Mouse (Mus musculus): ENCODE results near the gene Cdc42ep5.

Gene Cdc42ep5

GRCm38 (mm10) chr7:4124856-4125255 lies 39.8 kb downstream of the Cdc42ep5 start:
- DNase-seq = no peak

- peak; percentile 73 for DNase-seq
Observed at GRCm38 (mm10) chr7:4124315-4124759, 40.3 kb downstream of the Cdc42ep5 start.

- DNase-seq = peak; percentile 73
Observed at GRCm38 (mm10) chr7:4123732-4124131, 40.9 kb downstream of the Cdc42ep5 start.

- no peak for DNase-seq
Observed at GRCm38 (mm10) chr7:4122783-4123182, 41.9 kb downstream of the Cdc42ep5 start.

- DNase-seq = no peak
Observed at GRCm38 (mm10) chr7:4122076-4122768, 42.4 kb downstream of the Cdc42ep5 start.

GRCm38 (mm10) chr7:4119976-4120921 lies 44.4 kb downstream of the Cdc42ep5 start:
- DNase-seq = peak; percentile 59

GRCm38 (mm10) chr7:4119344-4119902 lies 45.2 kb downstream of the Cdc42ep5 start, which contains the start of gene Ttyh1:
TSS of gene Ttyh1 (plus strand) at chr7:4119408.
- DNase-seq = peak; percentile 78

GRCm38 (mm10) chr7:4117050-4117814 lies 47.4 kb downstream of the Cdc42ep5 start:
- DNase-seq = no peak

- DNase-seq = no peak
Observed at GRCm38 (mm10) chr7:4111766-4112165, 52.9 kb downstream of the Cdc42ep5 start.

- no peak for DNase-seq
Observed at GRCm38 (mm10) chr7:4103411-4103810, 61.2 kb downstream of the Cdc42ep5 start.
